Mouse (Mus musculus) G1E-ER4 (cell line): ENCODE results near the gene Ifnk. TPM values are rescaled to one million over a fixed set of nuclear protein-coding genes. Genes with fewer than 3 reads are reported as not detected.

Experiments used
- GATA1 ChIP-seq: IDR thresholded peaks from one replicate; pipeline ENCODE4 v1.8.0; 2012; ENCODE audit warnings: low read length, inconsistent platforms
- polyA plus RNA-seq: library from polyadenylated mRNA; stranded (reverse); fragments of >175 nt; gene quantifications from 2 replicates; pipeline ENCODE4 v1.2.3, GENCODE M21; 2012

Ifnk gene
- polyA plus RNA-seq, 1 experiment = not detected

- TF ChIP-seq GATA1 = no peak
Observed at GRCm38 (mm10) chr4:35131592-35131991, 20.3 kb upstream of the Ifnk start.

- no peak for TF ChIP-seq GATA1
Observed at GRCm38 (mm10) chr4:35133411-35133810, 18.4 kb upstream of the Ifnk start.

GRCm38 (mm10) chr4:35134846-35135611, 16.8 kb upstream of the Ifnk start:
- no peak for TF ChIP-seq GATA1

GRCm38 (mm10) chr4:35135806-35136205, 16.1 kb upstream of the Ifnk start:
- TF ChIP-seq GATA1 = no peak

- no peak for TF ChIP-seq GATA1
Observed at GRCm38 (mm10) chr4:35136996-35137395, 14.9 kb upstream of the Ifnk start.

GRCm38 (mm10) chr4:35138077-35138476, 13.8 kb upstream of the Ifnk start:
- TF ChIP-seq GATA1 = no peak

GRCm38 (mm10) chr4:35140317-35140716, 11.5 kb upstream of the Ifnk start:
- no peak for TF ChIP-seq GATA1

- TF ChIP-seq GATA1 = no peak
Observed at GRCm38 (mm10) chr4:35143472-35144102, 8.3 kb upstream of the Ifnk start.

- TF ChIP-seq GATA1 = no peak
Observed at GRCm38 (mm10) chr4:35145726-35146125, 6.1 kb upstream of the Ifnk start.

- TF ChIP-seq GATA1 = no peak
Observed at GRCm38 (mm10) chr4:35146597-35146996, 5.3 kb upstream of the Ifnk start.

GRCm38 (mm10) chr4:35148326-35148725, 3.5 kb upstream of the Ifnk start:
- no peak for TF ChIP-seq GATA1

GRCm38 (mm10) chr4:35150706-35151105, 1.1 kb upstream of the Ifnk start:
- no peak for TF ChIP-seq GATA1

GRCm38 (mm10) chr4:35154051-35154450, 2.2 kb downstream of the Ifnk start:
- TF ChIP-seq GATA1 = no peak

GRCm38 (mm10) chr4:35155132-35155922, 3.5 kb downstream of the Ifnk start:
- TF ChIP-seq GATA1 = no peak

- TF ChIP-seq GATA1 = no peak
Observed at GRCm38 (mm10) chr4:35156149-35156611, 4.3 kb downstream of the Ifnk start.
